28 mouse cellular contexts compared by ENCODE assay signal in genomic region chr4:106665673-106666072, GRCm38 (mm10). TPM values are rescaled to one million over a fixed set of nuclear protein-coding genes. Genes with fewer than 3 reads are reported as not detected.
"Had no signal": no experiment of that assay in that cellular context is flagged by ENCODE, and none has a peak within 500 bp of the region (broad histone marks: within the 10 kb centered on the region; RNA-seq: fewer than 3 reads in every experiment).

No protein-coding gene starts in this region.

- H3K4me2 ChIP-seq: heart, embryonic 13.5 days; hindbrain, embryonic 12.5 days; hindbrain, embryonic 14.5 days; intestine, embryonic 15.5 days; liver, embryonic 11.5 days; liver, embryonic 13.5 days; liver, embryonic 15.5 days had no signal

- H3K9me3 ChIP-seq: heart, embryonic 10.5 days; heart, embryonic 13.5 days; hindbrain, embryonic 10.5 days; hindbrain, embryonic 12.5 days; intestine, embryonic 15.5 days; liver, embryonic 13.5 days; liver, embryonic 15.5 days had no signal

- H3K4me3 ChIP-seq: heart, embryonic 10.5 days; heart, embryonic 13.5 days; hindbrain, embryonic 10.5 days; hindbrain, embryonic 12.5 days; intestine, embryonic 15.5 days; left cerebral cortex, adult 2 months; liver, embryonic 13.5 days; liver, embryonic 15.5 days had no signal

- H3K9ac ChIP-seq: heart, embryonic 13.5 days; hindbrain, embryonic 12.5 days; hindbrain, embryonic 14.5 days; intestine, embryonic 15.5 days; liver, embryonic 13.5 days; liver, embryonic 15.5 days; liver, postnatal 0 days had no signal

- H3K27me3 ChIP-seq: heart, embryonic 13.5 days; hindbrain, embryonic 12.5 days; intestine, embryonic 15.5 days; liver, embryonic 13.5 days; liver, embryonic 15.5 days had no signal

- ATAC-seq: forebrain, embryonic 16.5 days; hindbrain, embryonic 16.5 days; inflammation-experienced regulatory T-cells, adult 6 months; intestine, embryonic 15.5 days; intestine, postnatal 0 days; liver, postnatal 0 days had no signal

- H3K4me1 ChIP-seq: heart, embryonic 10.5 days; heart, embryonic 13.5 days; hindbrain, embryonic 10.5 days; hindbrain, embryonic 12.5 days; intestine, embryonic 15.5 days; liver, embryonic 13.5 days; liver, embryonic 15.5 days had no signal

- H3K27ac ChIP-seq: heart, embryonic 10.5 days; heart, embryonic 13.5 days; hindbrain, embryonic 10.5 days; hindbrain, embryonic 12.5 days; hindbrain, embryonic 14.5 days; intestine, embryonic 15.5 days; left cerebral cortex, adult 2 months; liver, embryonic 13.5 days; liver, embryonic 15.5 days had no signal

- DNase-seq: gastrocnemius, postnatal 10 days; gastrocnemius, postnatal 25 days; heart, adult 18-20 months; heart, postnatal 10 days; heart, postnatal 4 days; kidney, adult 18-20 months; kidney, postnatal 25 days; layer of hippocampus, adult 9-11 months; liver; liver, embryonic 13.5 days; liver, postnatal 0 days; lung, adult 2 months had no signal

RNA-seq across cellular contexts. Expression of gene Ttc22, which starts 43.4 kb away (rescaled TPM):
- polyA plus RNA-seq: hindbrain, embryonic 10.5 days; inflammation-experienced regulatory T-cells, adult 6 months; liver, postnatal 0 days had no signal

RNA-seq across cellular contexts. Expression of gene Lexm, which starts 48.6 kb away (rescaled TPM):
- polyA plus RNA-seq: forebrain, embryonic 16.5 days; heart, embryonic 10.5 days; heart, embryonic 16.5 days; hindbrain, embryonic 14.5 days; hindbrain, embryonic 16.5 days; intestine, embryonic 15.5 days; intestine, postnatal 0 days; kidney, embryonic 14.5 days; limb, embryonic 14.5 days; liver, embryonic 15.5 days; liver, postnatal 0 days; lung, adult 2 months had no signal
